Mouse (Mus musculus): ENCODE results near the gene Celf5.

The Celf5 gene

GRCm38 (mm10) chr10:81482533-81482889, at the start of gene Celf5:
Celf5 (minus strand) TSS chr10:81482709.
- in situ Hi-C loops (cut with MboI; ENCODE audit: unreplicated experiment in 2 of 2) = loop anchor here in 1 of 2 experiments (5.0 to 25.0 kb wide), 2 partner anchors 45 to 680 kb away; no protein-coding TSS in a partner anchor

GRCm38 (mm10) chr10:81526779-81527178, 44.3 kb upstream of the Celf5 start:
- in situ Hi-C loops (cut with MboI; ENCODE audit: unreplicated experiment in 2 of 2) = loop anchor here in 1 of 2 experiments (5.0 kb wide), 1 partner anchor 44 kb away; the partner anchor contains the start of gene Celf5

DNA sequence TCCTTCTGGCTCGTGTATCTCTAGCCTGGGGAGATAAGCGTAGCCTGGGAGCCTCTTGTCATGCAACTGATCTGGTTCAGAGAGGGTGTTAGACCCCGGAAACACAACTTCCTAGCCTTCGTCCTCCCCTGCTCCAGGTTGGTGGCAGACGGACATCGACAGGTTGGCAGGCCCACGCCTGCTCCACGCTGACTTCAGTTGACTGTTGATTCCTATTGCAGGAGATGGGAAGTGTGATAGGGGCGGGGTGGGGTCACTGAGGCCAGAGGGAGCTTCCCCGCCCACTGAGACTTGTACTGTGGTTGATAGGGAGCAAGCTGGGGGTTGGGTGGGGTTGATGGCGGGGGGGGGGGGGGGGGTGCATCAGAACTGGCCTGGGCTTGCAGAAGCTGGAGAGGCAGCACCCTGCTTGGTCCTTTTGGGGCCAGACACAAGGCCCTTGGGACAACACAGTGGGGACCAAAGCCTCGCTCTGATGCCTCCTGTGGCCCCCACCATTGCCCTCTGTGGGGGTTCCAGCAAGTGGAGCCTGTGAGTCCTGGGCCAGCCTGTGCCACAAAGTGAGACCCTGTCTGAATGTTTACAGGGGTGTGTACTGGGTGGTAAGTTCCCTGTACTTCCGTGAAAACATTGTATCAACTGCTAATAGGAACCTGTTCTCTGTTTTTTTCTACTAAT, 42.6 kb upstream of the Celf5 start:
- in situ Hi-C loops (cut with MboI; ENCODE audit: unreplicated experiment in 2 of 2) = loop anchor here in 1 of 2 experiments (5.0 kb wide), 1 partner anchor 43 kb away; the partner anchor contains the start of gene Celf5

DNA sequence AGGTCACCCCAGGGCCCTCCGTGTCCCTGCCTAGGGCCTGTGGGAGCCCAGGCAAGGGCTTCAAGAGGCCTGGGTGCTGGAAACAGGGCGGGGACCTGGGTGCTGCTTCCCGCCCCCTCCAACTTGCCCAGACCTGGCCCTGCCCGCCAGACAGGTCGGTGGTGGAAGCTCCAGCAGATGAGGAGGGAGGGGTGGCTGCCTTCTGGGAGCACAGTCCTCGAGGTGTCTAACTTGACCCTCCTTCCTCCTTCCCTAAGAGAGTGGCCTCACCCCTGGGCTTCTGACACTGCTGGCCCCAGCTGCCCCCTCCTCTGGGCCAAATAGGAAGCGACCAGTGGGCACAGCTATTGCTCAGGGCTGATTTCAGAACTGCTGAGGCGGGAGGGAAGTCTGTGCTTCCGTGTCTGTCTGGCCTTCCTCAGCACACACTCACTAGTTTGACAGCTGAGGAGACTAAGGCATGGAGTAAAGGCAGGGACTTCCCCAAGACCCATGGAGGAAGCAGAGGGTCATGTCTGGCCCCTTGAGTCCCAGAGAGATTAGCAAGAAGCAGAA, 41.6 kb upstream of the Celf5 start, which contains the start of gene Gna15:
Gene Gna15 (minus strand): TSS at position 175 of the 555 bp plus-strand sequence.
- in situ Hi-C loops (cut with MboI; ENCODE audit: unreplicated experiment in 2 of 2) = no loop called here

DNA sequence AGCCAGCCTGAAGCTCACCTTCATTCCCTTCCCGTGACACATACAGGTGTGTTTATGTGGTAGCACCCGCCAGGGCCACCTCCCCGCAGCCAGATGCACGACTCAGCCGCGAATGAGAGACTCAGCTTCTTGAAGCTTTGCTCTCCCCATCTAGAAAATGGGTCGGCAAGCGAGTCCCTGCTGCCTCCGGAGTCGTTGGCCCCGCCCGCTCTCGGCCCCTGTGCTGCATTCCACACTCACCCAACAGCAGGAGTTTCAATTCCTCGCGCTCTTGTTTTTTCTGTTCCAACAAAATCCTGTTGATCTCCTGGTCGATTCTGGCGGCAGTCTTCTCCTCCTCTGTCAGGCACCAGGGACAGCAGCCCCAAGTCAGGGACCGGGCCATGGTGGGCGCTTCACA, 41.1 kb upstream of the Celf5 start:
- in situ Hi-C loops (cut with MboI; ENCODE audit: unreplicated experiment in 2 of 2) = no loop called here

GRCm38 (mm10) chr10:81523142-81523541, 40.6 kb upstream of the Celf5 start:
- in situ Hi-C loops (cut with MboI; ENCODE audit: unreplicated experiment in 2 of 2) = no loop called here

DNA sequence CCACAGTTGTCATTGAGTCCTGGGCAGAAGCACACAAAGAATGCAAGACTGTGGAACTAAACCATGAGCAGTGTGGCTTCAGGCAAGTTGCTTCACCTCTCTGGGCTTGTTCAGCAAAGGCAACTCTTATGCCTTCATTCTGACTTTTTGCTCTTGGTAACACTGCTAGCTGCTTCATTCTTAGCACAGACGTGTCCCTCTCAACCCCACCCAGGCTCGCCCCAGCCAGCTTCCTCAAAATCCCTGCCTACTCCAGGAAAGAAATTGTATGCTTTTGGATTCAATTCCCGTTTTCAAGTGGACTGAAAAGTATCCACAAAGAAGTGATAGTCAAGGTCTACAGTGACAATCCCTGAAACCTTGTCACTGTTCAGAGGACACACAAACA, 37.5 kb upstream of the Celf5 start:
- in situ Hi-C loops (cut with MboI; ENCODE audit: unreplicated experiment in 2 of 2) = no loop called here

DNA sequence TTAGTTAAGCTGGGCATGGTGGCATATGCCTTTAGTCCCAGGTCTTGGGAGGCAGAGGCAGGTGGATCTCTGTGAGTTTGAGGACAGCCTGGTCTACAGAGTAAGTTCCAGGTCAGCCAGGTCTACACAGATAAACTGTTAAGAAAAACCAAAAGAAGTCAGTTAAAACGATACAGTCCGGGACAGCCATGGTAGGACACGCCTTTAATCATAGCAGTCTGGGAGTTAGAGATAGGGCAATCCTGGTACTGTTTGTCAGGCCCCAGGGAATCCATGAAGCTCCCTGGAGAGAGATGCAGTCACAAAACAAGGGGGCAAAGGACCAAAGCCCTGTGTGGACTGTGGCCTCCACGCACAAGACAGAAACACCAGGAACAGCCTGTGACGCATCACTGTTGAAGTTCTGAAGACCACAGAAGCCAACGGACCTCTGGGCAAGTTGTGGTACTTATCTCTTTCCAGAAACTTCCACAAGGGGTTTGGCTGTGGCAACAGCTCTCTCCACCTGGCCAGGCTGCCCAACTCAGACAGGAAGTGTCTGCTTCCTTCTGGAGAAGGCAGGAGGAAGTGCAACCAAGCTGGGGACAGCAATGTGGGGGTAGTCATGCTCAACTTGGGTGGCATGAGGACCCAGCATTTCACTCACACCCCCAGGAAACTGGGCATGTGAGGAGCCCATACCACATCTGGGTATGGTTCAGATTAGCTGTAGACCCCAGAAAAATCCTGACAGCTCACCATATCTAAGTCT, 36.9 kb upstream of the Celf5 start:
- in situ Hi-C loops (cut with MboI; ENCODE audit: unreplicated experiment in 2 of 2) = no loop called here

DNA sequence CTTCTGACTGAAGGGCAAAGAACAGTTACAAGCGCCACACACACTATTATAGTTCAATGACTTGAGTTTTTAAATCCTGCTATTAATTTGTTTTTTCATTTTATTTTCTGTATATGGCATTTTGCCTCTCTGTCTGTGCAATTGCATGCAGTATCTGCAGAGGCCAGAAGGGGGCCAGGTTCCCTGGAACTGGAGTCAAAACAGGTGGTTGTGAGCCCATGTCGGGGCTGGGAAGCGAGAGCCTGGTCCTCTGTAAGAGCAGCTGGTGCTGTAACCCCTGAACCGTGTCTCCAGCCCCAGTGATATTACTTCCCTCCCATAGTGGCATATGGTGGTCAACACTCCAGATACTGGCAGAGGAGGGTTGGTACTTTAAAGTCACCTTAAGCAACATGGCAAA, 36.0 kb upstream of the Celf5 start:
- in situ Hi-C loops (cut with MboI; ENCODE audit: unreplicated experiment in 2 of 2) = no loop called here

DNA sequence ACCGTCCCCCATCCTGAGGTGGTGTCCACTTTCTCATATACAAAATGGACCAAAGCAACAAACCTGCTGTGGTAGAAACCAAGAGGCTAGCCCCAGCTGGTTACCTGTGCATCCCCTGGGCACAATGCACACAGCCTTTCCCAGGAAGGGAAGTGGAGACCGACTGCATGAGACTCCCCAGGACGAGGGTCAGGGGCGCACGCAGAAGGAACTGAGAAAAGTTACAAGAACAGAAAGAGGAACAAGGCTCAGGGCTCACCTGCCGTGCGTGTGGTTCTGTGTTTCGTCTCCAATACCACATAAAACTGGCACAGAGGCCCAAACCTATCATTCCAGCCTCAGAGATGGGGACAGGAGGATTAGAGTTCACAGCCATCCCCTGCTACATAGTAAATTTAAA, 34.7 kb upstream of the Celf5 start:
- in situ Hi-C loops (cut with MboI; ENCODE audit: unreplicated experiment in 2 of 2) = no loop called here

DNA sequence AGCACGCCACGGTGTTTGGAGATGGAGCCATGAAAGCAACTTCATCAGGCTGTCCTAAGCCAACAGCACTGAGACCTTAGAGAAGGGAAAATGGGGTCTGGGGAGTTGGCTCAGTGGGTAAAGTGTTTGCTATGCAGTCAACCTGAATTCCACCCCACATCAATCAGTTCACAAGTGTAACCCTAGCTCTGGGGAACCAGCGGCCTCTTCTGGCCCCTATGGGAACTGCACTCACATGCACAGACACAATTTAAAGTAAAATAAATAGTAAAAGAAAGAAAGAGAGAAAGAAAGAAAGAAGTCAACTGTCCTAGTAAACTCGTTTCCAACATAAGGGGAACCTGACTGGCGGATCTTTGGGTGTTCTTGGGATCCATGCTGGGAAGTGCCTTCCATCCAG, 31.3 kb upstream of the Celf5 start:
- in situ Hi-C loops (cut with MboI; ENCODE audit: unreplicated experiment in 2 of 2) = no loop called here

DNA sequence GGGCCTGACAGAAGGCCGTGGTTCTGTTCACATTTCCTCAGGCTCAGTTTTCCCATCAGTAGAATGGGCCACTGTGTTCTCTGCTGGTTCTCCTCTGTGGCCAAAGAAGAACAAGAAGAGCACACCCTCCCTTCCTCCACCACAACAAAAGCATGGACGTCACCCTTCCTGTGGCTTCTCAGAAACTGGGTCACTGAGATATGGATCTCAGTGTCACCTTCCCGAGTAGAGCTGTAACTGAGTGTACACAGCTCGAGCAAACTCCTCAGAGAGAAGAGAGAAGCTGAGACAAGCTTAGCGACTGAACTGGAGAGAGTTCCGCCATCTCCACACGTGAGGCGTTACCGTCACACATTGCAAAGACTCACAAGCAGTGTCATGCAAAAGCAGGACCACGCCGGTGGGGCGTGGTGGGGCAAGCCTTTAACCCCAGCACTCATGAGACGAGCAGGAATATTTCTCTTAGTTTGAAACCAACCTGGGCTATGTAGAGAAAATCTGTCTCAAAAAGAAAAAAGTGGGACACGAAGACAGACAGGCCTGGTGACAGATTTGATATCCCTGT, 27.8 kb upstream of the Celf5 start:
- in situ Hi-C loops (cut with MboI; ENCODE audit: unreplicated experiment in 2 of 2) = no loop called here

- in situ Hi-C loops (cut with MboI; ENCODE audit: unreplicated experiment in 2 of 2) = no loop called here
These were observed 25.4 kb upstream of the Celf5 start for GRCm38 (mm10) chr10:81507691-81508489.

GRCm38 (mm10) chr10:81507095-81507494, 24.6 kb upstream of the Celf5 start:
- in situ Hi-C loops (cut with MboI; ENCODE audit: unreplicated experiment in 2 of 2) = no loop called here

GRCm38 (mm10) chr10:81505016-81505664, 22.6 kb upstream of the Celf5 start:
- in situ Hi-C loops (cut with MboI; ENCODE audit: unreplicated experiment in 2 of 2) = no loop called here

DNA sequence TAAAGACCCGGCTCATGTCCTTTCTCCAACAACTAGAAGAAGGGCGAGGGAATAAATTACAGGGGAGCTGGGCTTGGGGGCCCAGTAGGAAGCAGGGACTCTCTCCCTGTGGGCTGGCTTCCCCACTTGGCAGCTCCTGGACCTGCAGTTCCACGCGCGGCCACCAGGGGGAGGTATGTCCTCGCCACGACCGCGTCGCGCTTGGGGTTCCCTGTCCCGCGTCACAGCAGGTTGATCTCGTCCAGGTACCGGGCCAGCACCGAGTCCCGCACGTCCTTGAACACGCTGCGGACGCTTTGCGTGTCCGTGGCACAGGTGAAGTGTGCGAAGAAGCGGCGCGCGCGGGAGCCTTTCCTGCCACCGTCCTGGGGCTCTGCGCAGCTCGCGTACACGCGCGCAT, 20.1 kb upstream of the Celf5 start:
- in situ Hi-C loops (cut with MboI; ENCODE audit: unreplicated experiment in 2 of 2) = loop anchor here in 1 of 2 experiments (5.0 kb wide), 1 partner anchor 35 kb away; no protein-coding TSS in a partner anchor

- in situ Hi-C loops (cut with MboI; ENCODE audit: unreplicated experiment in 2 of 2) = loop anchor here in 1 of 2 experiments (5.0 kb wide), 1 partner anchor 35 kb away; no protein-coding TSS in a partner anchor
These were observed 19.4 kb upstream of the Celf5 start for GRCm38 (mm10) chr10:81501863-81502262.

DNA sequence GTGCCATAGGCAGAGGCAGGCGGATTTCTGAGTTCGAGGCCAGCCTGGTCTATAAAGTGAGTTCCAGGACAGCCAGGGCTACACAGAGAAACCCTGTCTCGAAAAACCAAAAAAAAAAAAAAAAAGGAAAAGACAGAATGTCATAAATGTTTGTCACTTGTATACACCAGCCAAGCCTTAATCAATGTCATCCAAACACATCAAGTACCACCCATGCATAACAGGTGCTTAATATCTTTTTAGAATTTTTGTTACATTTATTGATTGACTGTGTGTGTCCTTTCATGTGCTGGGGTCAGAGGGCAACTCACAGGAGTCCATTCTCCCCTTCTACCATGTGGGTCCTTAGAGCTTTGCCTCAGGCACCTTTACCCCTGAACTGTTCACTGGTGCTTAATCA, 17.5 kb upstream of the Celf5 start, which contains the start of gene S1pr4:
Gene S1pr4 (minus strand): TSS at position 101 of the 400 bp plus-strand sequence.
- in situ Hi-C loops (cut with MboI; ENCODE audit: unreplicated experiment in 2 of 2) = loop anchor here in 1 of 2 experiments (5.0 kb wide), 1 partner anchor 37 kb away; no protein-coding TSS in a partner anchor

DNA sequence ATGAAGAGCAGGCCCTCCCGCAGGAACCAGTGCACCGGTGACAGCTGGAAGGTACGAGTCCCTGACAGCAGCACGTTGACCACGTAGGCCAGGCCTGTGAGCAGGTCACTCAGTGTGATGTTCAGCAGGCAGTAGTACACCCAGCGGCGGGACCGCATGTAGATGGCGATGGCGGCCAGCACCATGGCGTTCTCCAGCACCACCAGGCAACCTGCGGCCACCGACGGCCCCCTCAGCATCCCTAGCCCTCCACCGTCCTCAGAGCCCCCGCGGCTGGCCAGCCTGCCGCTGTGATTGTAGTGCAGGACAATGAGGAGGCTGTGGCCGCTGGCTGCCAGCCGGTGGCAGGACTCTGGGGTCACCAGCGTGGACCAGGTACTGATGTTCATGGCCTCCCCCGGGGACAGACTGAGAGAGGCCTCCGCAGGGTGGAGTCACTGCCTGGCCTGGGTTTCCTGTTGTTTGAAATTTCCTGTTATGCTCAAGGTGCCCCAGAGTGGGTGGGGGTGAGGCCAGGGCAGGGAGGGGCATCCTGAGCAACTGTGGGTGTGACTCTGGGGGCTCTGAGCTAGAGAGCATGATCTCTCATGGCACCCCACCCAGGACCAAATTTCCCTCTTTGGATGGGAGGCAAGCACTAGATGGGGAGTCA, 16.9 kb upstream of the Celf5 start:
- in situ Hi-C loops (cut with MboI; ENCODE audit: unreplicated experiment in 2 of 2) = loop anchor here (5.0 to 25.0 kb wide), 4 partner anchors 48 to 675 kb away; partner anchors contain the start of genes BC025920 (in 1 of the 2) and Gna11 (in 1 of the 2)

All from v-Abl transformed pro-B cells (cell line).